Mouse (Mus musculus): ENCODE data around the gene Lrrc4b.

The Lrrc4b gene

DNA sequence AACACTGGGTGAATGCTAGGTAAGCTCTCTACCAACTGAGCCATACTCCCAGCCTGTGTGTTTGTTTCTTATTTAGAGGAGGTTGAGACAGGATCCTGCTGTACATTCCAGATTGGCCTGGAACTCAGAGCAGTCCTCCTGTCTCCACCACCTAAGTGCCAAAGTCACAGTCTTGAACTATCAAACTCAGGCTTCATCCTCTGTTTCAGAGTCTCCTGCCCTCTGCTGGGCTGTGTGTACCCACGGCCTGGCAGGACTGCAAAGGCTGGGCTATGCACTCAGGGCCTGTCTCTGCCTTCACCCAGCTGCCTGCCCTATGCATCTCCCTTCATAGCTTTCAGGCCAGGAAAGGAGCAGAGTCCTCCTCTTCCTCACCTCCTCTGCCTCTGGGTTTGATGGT is 7.4 kb downstream of the Lrrc4b start:
- DNase-seq (ENCODE audit: low read depth, low spot score) = no peak

GRCm38 (mm10) chr7:44437188-44437587 is 8.4 kb downstream of the Lrrc4b start:
- no peak for DNase-seq (ENCODE audit: low read depth, low spot score)

DNA sequence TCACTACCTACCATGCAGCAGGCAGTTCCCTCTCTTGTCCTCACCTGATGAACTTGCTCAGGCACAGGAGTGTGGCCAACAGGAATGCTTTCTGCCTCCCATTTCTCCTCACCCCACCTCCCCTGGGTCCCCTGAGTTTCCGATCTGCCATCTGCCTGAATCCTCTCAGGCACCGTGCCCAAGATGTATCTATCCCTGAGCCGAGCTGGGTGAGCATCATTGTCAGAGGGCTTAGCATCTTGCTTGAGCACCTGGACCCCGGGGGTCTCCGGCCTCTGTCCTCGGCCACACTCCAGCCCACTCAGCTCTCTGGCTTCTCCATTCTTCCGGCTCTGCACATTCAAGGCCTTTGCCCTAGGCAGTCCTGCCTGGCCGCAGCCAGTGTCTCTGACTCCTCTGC is 9.1 kb downstream of the Lrrc4b start:
- DNase-seq (ENCODE audit: low read depth, low spot score) = no peak

DNA sequence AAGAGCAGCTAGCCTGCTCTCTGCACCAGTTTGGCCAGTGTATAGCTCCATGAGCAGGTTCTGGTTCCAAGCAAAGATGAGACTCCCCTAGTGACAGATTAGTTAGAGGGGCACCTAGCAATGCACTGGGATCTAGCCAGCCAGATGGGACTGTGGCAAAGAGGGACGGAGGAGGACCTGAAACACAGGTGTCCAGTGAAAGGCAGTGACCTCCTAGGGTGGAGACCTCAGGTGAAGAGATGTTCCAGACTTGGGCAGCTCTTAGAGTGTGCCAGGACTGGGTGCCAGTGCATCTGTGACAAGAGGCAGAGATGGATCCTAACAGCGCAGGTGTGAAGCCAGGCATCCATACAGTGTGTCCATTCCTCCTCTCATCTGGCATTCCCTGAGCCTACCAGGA is 10.9 kb downstream of the Lrrc4b start:
- DNase-seq (ENCODE audit: low read depth, low spot score) = no peak

GRCm38 (mm10) chr7:44440479-44440878 is 11.7 kb downstream of the Lrrc4b start:
- DNase-seq (ENCODE audit: low read depth, low spot score) = no peak

DNA sequence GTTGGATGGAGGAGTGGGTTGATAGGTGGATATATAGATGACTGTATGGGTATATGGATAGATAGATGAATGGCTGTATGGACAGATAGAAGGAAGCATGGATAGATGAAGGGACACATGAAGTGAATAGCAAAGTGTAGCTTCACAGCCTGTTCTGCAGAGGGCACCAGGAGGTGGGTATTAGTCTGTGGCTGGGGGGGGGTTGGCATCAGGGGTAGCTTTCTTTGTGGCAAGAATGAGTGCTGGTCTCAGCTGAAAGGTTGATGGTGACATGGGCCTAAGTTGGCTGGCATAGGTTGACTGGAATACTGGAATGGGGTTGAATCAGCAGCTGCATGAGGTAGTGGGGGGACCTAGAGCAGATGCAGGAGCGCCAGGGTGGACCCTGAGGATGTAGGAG is 12.4 kb downstream of the Lrrc4b start:
- no peak for DNase-seq (ENCODE audit: low read depth, low spot score)

GRCm38 (mm10) chr7:44441648-44442109 is 12.9 kb downstream of the Lrrc4b start:
- DNase-seq (ENCODE audit: low read depth, low spot score) = no peak

GRCm38 (mm10) chr7:44442407-44442821 is 13.6 kb downstream of the Lrrc4b start:
- no peak for DNase-seq (ENCODE audit: low read depth, low spot score)

- DNase-seq (ENCODE audit: low read depth, low spot score) = no peak
Measured at GRCm38 (mm10) chr7:44443268-44444173, 14.7 kb downstream of the Lrrc4b start.

DNA sequence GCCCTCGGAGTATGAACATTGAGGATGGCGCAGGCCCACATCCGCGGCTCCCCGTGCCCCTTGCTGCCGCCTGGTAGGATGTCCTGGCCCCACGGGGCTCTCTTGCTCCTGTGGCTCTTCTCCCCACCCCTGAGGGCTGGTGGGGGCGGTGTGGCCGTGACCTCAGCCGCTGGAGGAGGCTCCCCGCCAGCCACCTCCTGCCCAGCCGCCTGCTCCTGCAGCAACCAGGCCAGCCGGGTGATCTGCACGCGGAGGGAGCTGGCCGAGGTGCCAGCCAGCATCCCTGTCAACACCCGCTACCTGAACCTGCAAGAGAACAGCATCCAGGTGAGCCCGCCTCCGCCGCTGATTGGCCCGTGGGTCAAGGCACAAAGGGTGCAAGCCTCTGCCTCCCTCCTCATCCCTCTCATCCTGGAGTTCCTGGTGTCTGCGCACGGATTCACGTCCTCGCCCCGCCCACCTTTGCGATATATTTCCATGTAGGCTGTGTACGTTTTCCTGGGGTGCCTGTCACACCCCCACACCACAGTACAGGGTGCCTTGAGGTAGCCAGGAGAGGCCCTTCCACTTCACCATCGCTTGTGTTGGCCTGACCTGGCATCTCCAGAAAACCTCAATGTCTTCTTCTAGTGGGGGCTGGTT is 16.2 kb downstream of the Lrrc4b start:
- DNase-seq (ENCODE audit: low read depth, low spot score) = no peak

- no peak for DNase-seq (ENCODE audit: low read depth, low spot score)
Measured at GRCm38 (mm10) chr7:44445528-44445923, 16.7 kb downstream of the Lrrc4b start.

GRCm38 (mm10) chr7:44446070-44446855 is 17.4 kb downstream of the Lrrc4b start:
- no peak for DNase-seq (ENCODE audit: low read depth, low spot score)

- DNase-seq (ENCODE audit: low read depth, low spot score) = no peak
Measured at GRCm38 (mm10) chr7:44453256-44453655, 24.4 kb downstream of the Lrrc4b start.

DNA sequence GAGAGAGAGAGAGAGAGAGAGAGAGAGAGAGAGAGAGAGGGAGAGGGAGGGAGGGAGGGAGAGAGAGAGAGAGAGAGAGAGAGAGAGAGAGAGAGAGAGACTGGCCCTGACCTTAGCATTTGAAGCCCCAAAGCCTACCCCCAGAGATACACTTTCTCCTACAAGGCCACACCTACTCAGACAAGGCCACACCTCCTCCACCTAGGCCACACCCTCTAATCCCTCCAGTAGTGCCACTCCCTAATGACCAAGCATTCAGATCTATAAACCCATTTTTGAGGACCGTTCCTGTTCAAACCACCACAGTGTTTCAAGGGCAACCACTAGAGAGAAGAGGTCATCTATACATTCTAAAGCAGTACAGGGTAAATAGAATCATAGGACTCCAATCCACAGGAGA is 27.5 kb downstream of the Lrrc4b start:
- no peak for DNase-seq (ENCODE audit: low read depth, low spot score)

GRCm38 (mm10) chr7:44460067-44460466 is 31.2 kb downstream of the Lrrc4b start:
- DNase-seq (ENCODE audit: low read depth, low spot score) = no peak

GRCm38 (mm10) chr7:44460767-44461502 is 32.1 kb downstream of the Lrrc4b start:
- DNase-seq (ENCODE audit: low read depth, low spot score) = no peak

- no peak for DNase-seq (ENCODE audit: low read depth, low spot score)
Measured at GRCm38 (mm10) chr7:44461503-44462217, 32.8 kb downstream of the Lrrc4b start.

- peak; percentile 57 for DNase-seq (ENCODE audit: low read depth, low spot score)
Measured at GRCm38 (mm10) chr7:44462218-44463055, 33.6 kb downstream of the Lrrc4b start.

DNA sequence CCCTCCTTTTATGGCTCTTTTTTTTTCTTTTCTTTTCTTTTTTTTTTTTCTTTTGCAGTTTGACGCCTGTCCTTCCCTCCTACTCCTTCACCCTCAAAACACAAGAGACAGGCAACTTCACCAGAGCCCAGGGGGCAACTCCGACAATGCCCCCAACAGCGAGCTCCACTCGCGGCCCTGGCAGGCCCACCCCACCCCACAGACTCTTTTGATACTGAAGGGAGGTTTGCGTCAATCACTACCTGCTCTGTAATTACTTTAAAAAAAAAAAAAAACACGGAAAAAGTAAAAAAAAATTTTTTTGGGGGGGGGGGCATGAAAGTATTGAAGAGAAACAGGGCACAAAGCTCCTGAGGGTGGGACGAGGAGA is 34.2 kb downstream of the Lrrc4b start:
- no peak for DNase-seq (ENCODE audit: low read depth, low spot score)
